10 mouse cellular contexts compared by ENCODE assay signal in the genomic region with DNA sequence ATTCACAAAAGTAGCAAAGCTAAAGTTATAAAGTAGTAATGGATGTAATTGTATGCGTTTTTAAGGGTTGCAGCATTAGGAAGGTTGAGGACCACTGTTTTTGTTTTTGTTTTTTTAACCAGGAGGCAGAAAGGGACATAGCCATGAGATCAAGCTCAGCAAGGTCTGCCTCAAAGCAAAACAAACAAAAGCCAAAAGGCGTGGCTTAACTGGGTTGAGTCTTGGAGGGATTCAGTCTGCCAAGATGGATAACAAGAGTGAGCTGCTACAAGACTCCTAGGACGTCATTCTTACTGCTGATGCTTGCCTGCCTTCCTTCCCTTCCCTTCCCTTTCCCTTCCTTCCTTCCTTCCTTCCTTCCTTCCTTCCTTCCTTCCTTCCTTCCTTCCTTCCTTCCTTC. TPM values are rescaled to one million over a fixed set of nuclear protein-coding genes. Genes with fewer than 3 reads are reported as not detected.
DNase-seq lines count a peak whose midpoint lies in the region; ATAC-seq and TF ChIP-seq lines count a peak whose summit lies in the region.
"Had no signal": no experiment of that assay in that cellular context is flagged by ENCODE, and none has a peak within 500 bp of the region (broad histone marks: within the 10 kb centered on the region; RNA-seq: fewer than 3 reads in every experiment).

No protein-coding gene starts in this region.

- no peaks in the 10 kb centered on the region for H3K9me3 ChIP-seq in erythroblast, embryonic 14.5 days (ENCODE audit: control insufficient read depth, low read length)
- H3K9me3 ChIP-seq in hindbrain, embryonic 13.5 days: no peaks in the 10 kb centered on the region
- no peaks in the 10 kb centered on the region for H3K9me3 ChIP-seq in stomach, postnatal 0 days (ENCODE audit: control insufficient read depth, low read length)
- H3K9me3 ChIP-seq: stomach, embryonic 15.5 days had no signal

- no peak for ATAC-seq in erythroblast, adult 5-6 weeks (replicated peaks; ENCODE audit: low FRiP score, poor library complexity, severe bottlenecking)
- no peak for ATAC-seq in hindbrain, embryonic 13.5 days (ENCODE audit: low FRiP score)
- no peak for ATAC-seq in stomach, postnatal 0 days (ENCODE audit: low FRiP score, low TSS enrichment)
- ATAC-seq: midbrain, embryonic 16.5 days had no signal

- no peaks in the 10 kb centered on the region for H3K79me2 ChIP-seq in myocyte (ENCODE audit: control insufficient read depth, insufficient read depth)

- no peak for TF ChIP-seq POLR2A in myocyte (IDR thresholded peaks at IDR 0.05; ENCODE audit: insufficient read length, low read depth)

- H3K4me1 ChIP-seq in erythroblast, embryonic 14.5 days (ENCODE audit: control insufficient read depth): peaks cover 15% of the 10 kb centered on the region
- H3K4me1 ChIP-seq in hindbrain, embryonic 13.5 days (replicated peaks): peaks cover 4% of the 10 kb centered on the region
- H3K4me1 ChIP-seq in stomach, postnatal 0 days (replicated peaks; ENCODE audit: control insufficient read depth, insufficient read depth): no peaks in the 10 kb centered on the region; the same call in 1 of the 2 replicates
- H3K4me1 ChIP-seq: stomach, embryonic 15.5 days had no signal

- no peak for TF ChIP-seq EP300 in stomach, postnatal 0 days (optimal IDR thresholded peaks at IDR 0.05)

- H3K9ac ChIP-seq in hindbrain, embryonic 13.5 days: no peak overlapping the region
- no peak overlapping the region for H3K9ac ChIP-seq in stomach, postnatal 0 days (ENCODE audit: low read length)
- H3K9ac ChIP-seq: stomach, embryonic 15.5 days had no signal

- H3K4me2 ChIP-seq in myocyte (ENCODE audit: low read depth): no peak overlapping the region
- no peak overlapping the region for H3K4me2 ChIP-seq in hindbrain, embryonic 13.5 days
- no peak overlapping the region for H3K4me2 ChIP-seq in stomach, postnatal 0 days (replicated peaks; ENCODE audit: low read depth)

- WGBS in hindbrain, embryonic 13.5 days: 33% methylated on average over 3 of the region's 3 CpGs
- WGBS in stomach, postnatal 0 days: 18% methylated on average over 3 of the region's 3 CpGs

- TF ChIP-seq CTCF in stomach, postnatal 0 days (IDR thresholded peaks at IDR 0.05; ENCODE audit: low read depth): no peak

- no peak overlapping the region for H3ac ChIP-seq in myocyte (ENCODE audit: control insufficient read depth, insufficient read length)

- peak overlapping the region; percentile 50 for H3K4me3 ChIP-seq in erythroblast, embryonic 14.5 days (replicated peaks)
- peak overlapping the region; percentile 55 for H3K4me3 ChIP-seq in myocyte
- H3K4me3 ChIP-seq in hindbrain, embryonic 13.5 days: no peak overlapping the region
- H3K4me3 ChIP-seq in stomach, postnatal 0 days (ENCODE audit: low read depth, low read length): no peak overlapping the region

- peak; percentile 45 for DNase-seq in ovary, adult 18-20 months (ENCODE audit: low spot score)
- DNase-seq in ovary, postnatal 10 days (ENCODE audit: low spot score): no peak
- peak; percentile 42 for DNase-seq in embryo, embryonic 10.5 days (ENCODE audit: low spot score)
- no peak for DNase-seq in stomach, postnatal 0 days (ENCODE audit: low spot score)

- no peak overlapping the region for H3K27ac ChIP-seq in hindbrain, embryonic 13.5 days
- no peak overlapping the region for H3K27ac ChIP-seq in stomach, postnatal 0 days (replicated peaks)

- H3K27me3 ChIP-seq in erythroblast, embryonic 14.5 days (ENCODE audit: control insufficient read depth): no peaks in the 10 kb centered on the region
- H3K27me3 ChIP-seq in myocyte (ENCODE audit: control insufficient read depth, insufficient read depth, insufficient read length): no peaks in the 10 kb centered on the region
- no peaks in the 10 kb centered on the region for H3K27me3 ChIP-seq in hindbrain, embryonic 13.5 days
- no peaks in the 10 kb centered on the region for H3K27me3 ChIP-seq in stomach, postnatal 0 days (ENCODE audit: control insufficient read depth, insufficient read depth, low read length)
- H3K27me3 ChIP-seq: stomach, embryonic 15.5 days had no signal

- H3K36me3 ChIP-seq in erythroblast, embryonic 14.5 days (ENCODE audit: control insufficient read depth): no peaks in the 10 kb centered on the region
- H3K36me3 ChIP-seq in myocyte (ENCODE audit: control insufficient read depth, insufficient read depth): no peaks in the 10 kb centered on the region
- no peaks in the 10 kb centered on the region for H3K36me3 ChIP-seq in hindbrain, embryonic 13.5 days
- H3K36me3 ChIP-seq in stomach, postnatal 0 days (ENCODE audit: control insufficient read depth, insufficient read depth, low read length): no peaks in the 10 kb centered on the region
- H3K36me3 ChIP-seq: stomach, embryonic 15.5 days had no signal

TF ChIP-seq in myocyte, 11 proteins besides CTCF, POLR2A, EP300 and RAD21:
- TF ChIP-seq TCF3 (IDR thresholded peaks at IDR 0.05; ENCODE audit: insufficient read length, low read depth): no peak
- no peak for TF ChIP-seq CEBPB (IDR thresholded peaks at IDR 0.05; ENCODE audit: insufficient read depth, poor library complexity, severe bottlenecking)
- TF ChIP-seq E2F4 (IDR thresholded peaks at IDR 0.05; ENCODE audit: insufficient read depth): no peak
- TF ChIP-seq MAX (IDR thresholded peaks at IDR 0.05; ENCODE audit: low read depth): no peak
- no peak for TF ChIP-seq SRF (IDR thresholded peaks at IDR 0.05; ENCODE audit: control insufficient read depth, insufficient read length, low read depth)

RNA-seq across cellular contexts. Expression of a gene that starts 20.5 kb away (rescaled TPM):
- 1.3 and 1.5 TPM in 2 replicates for polyA plus RNA-seq in erythroblast, embryonic 14.5 days (2012)
- total RNA-seq in erythroblast, adult 5-6 weeks (2015; ENCODE audit: low replicate concordance): 31.6 and 42.1 TPM in 2 replicates
- 30.1 and 31.2 TPM in 2 replicates for total RNA-seq in erythroblast, adult 5-6 weeks (2017; ENCODE audit: low replicate concordance)
- 20.5 TPM for polyA plus RNA-seq in myocyte (2012; fragmentation: generic; extraction: Trizol)
- polyA plus RNA-seq in hindbrain, embryonic 13.5 days (2015; fragmentation: Nextera tagmentation; extraction: Ambion mirVana): 68.2 and 72.9 TPM in 2 replicates
- polyA plus RNA-seq in stomach, postnatal 0 days (2015; fragmentation: Nextera tagmentation; extraction: Ambion mirVana): 32.0 and 36.2 TPM in 2 replicates

RNA-seq across cellular contexts. Expression of a gene that starts 20.8 kb away (rescaled TPM):
- polyA plus RNA-seq in erythroblast, embryonic 14.5 days (2012): 0.02 and 0.03 TPM in 2 replicates
- total RNA-seq in erythroblast, adult 5-6 weeks (2015; ENCODE audit: low replicate concordance): 10.7 and 26.1 TPM in 2 replicates
- total RNA-seq in erythroblast, adult 5-6 weeks (2017; ENCODE audit: low replicate concordance): 6.4 TPM in 2 replicates
- 1.3 TPM for polyA plus RNA-seq in myocyte (2012; fragmentation: generic; extraction: Trizol)
- 6.1 and 6.7 TPM in 2 replicates for polyA plus RNA-seq in hindbrain, embryonic 13.5 days (2015; fragmentation: Nextera tagmentation; extraction: Ambion mirVana)
- 2.4 and 2.6 TPM in 2 replicates for polyA plus RNA-seq in stomach, postnatal 0 days (2015; fragmentation: Nextera tagmentation; extraction: Ambion mirVana)

Comparison
In these comparisons a context has a peak if more than half of its experiments do, and no peak if none do; other contexts are left out.
1. DNase-seq: peak in ovary, adult 18-20 months (single experiment) and embryo, embryonic 10.5 days (single experiment); none in ovary, postnatal 10 days (single experiment) and stomach, postnatal 0 days (single experiment).
2. H3K4me3 ChIP-seq: peak in erythroblast, embryonic 14.5 days (single experiment) and myocyte (single experiment); none in hindbrain, embryonic 13.5 days (single experiment) and stomach, postnatal 0 days (single experiment).